Mouse (Mus musculus) CD4-positive helper T cell, adult 2 months (primary cell): ENCODE data around the gene Lemd1.

Source experiments
- DNase-seq: peaks from one replicate; pipeline ENCODE4 v3.0.0-alpha.2; 2012; ENCODE audit warnings: low read depth, missing footprints, low spot score

Lemd1 gene

DNA sequence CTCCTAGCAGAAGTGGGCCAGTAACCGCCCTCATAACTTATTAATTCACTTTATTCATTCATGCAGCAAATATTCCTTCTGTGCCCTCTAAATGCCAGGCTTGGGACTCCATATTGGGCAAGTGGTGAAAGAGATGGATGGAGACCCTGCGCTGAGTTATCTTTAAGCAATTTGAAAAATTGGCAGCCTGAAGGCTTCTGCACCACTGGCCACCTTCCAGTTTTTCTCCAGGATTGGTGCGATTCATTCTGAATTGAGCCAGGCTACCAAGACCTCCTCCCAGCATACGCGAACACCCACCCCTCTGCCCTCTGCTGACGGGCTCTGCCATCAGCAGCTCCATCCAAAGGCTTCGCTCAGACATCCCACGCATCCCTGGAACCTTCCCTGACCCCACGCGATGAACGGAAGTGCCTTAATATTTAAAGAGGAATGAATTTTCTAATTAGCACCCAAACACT lies 96.8 kb downstream of the Lemd1 start:
- DNase-seq, result no peak

DNA sequence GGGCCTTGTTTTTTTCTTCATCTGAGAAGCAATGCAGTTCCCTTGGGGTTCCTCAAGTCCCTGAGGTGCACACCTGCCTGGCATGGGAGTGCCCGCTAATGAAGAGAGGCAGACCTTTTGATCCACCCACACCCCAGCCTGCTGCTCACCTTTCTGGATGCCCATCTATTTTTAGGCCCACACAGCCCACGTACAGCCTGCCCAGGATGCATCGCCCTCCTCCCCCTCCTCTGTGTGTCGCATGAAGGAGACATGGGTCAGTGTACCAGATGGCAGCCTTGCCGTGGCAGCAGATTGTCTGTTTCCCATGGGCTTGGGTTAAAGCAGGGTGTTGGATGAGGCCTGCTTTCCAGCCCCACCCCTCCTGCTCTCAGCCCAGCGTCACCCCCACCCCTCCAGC lies 98.7 kb downstream of the Lemd1 start:
- DNase-seq, result no peak

DNA sequence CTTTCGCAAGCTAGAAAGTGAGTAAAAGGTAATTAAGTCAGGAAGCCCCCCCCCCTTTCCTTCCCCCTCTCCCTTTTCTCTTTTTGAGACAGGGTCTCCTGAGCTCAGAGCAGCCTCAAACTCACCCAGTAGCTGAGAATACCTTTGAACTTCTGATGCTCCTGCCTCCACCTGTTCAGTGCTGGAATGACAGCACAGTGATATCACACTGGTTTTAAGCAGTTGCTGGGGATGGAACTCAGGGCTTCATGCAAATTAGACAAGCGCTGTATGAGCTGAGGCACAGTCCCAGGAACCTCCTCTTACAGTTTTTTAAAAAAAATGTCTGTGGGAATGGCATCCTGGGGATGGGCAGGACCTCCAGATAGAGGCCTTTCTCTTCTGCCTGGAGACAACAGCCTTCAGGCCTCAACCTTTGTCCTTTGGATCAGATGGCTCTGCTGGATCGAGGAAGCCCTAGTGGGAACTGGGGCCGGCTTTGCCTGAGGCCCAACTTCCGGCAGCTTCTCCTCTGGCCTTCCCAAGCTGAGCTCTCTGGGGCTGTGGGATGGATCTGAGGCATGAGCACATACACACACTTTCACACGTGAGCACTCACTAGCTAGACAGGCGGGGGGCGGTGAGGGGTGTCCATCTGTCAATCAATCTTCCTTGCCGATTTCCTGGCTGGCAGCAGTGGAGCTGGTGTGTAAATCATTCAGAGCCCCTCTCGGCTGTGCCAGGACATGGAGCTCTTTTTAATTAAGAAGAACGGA lies 99.9 kb downstream of the Lemd1 start:
- DNase-seq, result no peak

DNA sequence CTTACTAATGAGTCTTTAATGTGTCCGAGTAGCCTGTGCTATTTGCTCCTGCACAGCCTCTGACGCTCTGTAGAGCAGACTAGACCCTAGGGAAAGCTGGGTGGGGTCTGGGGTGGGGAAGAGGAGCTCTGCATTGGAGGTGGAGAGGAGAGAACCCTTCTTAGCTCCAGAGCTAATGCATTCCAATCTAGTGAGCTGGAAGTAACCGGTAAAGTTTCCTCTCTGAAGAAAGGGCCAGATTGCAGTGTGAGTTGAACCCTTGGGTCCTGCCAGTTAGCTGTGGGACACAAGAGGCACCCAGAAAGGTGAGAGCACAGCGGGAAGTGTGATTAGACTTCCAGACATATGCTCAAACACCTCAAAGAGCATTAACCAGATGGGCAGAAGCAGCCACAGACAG lies 100.5 kb downstream of the Lemd1 start:
- DNase-seq, result no peak

DNA sequence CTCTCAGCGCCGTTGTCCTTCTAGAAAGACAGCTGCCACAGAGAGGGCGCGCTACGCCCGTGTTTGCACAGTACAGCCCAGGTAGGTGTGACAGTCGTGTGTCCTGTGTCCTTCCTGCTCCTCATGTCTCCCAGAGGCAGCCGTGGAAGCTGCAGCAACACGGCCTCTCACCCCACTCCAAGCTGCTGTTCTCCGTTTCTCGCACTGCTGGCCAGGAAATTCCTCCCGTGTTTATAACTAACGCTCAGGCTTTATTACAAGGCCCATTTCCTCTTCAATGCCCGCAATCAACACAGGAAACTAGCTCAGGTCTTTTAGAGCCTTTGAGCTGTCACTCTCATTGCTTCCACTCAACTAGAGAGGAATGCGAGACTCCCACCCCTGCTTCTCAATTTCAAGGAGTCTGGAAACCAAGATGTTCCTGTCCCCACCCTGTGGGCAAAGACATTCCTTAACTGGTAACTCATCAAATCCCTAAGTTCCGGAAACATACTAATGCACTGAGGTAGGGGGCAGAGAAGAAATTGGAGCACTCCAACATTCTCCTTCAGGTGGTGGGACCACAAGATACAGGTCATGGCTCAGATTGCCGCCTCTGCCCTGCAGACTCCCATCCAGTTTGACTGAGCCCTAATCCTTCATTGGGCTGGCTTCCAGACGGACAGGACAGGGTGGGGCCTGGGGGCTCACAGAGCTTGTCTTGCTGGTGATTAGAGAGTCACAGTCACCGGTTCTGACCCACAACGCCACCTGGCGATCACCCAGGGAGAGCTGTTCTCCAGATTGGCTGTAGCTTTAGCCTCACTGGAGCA lies 101.3 kb downstream of the Lemd1 start:
- DNase-seq, result no peak

DNA sequence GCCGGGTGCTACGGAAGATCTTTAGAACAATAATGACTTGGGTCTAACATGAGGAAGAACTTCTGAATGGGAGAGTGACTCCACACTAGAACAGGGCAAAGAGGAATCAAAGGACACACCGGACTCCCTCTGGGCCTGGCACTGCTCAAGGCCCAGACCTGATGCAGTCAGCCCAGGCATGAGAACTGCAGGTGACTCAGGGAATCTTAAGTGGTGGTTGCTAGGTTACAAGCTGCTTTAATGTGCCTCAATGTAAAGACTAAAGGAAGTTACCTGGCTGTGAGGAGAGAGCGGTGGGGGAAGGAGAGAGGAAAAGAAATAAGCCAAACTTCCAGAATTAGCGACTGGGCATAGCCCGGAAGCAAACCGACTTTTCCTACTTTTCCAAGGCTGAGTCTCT lies 104.3 kb downstream of the Lemd1 start:
- no peak for DNase-seq

DNA sequence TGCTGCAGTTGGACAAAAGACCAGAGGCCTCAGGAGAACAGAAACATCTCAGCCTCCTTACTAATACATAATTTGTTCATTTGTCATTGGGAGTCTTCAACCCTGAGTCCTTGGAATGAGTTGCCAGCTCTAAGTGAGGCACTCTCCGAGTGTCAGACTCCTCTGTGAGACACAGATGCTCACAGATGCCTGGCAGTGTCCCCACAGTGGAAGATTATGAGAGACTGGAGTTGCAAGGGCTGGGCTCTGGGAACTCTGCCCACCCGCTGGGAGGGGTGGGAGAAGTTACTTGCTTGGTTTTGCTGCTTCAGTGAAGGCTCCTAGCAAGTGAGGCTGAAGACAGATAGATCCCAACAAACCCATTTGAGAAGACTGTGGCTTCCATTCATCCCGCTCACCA lies 104.8 kb downstream of the Lemd1 start:
- no peak for DNase-seq

DNA sequence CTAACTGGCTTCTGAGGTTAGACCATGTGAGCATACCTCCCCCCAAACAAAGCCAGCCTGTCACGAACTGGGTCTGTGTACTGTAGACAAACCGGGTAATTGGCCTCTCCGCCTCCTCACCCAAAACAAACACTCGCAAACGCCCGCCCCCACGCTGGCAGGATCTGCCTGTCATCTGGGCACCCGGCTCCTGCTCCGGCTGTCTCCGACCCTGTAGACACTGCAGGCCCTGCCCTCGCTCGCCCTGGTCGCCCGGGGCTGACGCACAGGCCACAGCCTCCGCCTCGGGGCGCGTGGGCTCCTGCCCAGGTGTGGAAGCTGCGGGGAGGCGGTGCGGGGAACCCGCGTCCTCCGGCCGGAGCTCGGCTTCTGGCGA lies 107.2 kb downstream of the Lemd1 start, which contains the start of gene Klhdc8a:
TSS of gene Klhdc8a (plus strand) at position 202 of the 376 bp plus-strand sequence.
- no peak for DNase-seq

DNA sequence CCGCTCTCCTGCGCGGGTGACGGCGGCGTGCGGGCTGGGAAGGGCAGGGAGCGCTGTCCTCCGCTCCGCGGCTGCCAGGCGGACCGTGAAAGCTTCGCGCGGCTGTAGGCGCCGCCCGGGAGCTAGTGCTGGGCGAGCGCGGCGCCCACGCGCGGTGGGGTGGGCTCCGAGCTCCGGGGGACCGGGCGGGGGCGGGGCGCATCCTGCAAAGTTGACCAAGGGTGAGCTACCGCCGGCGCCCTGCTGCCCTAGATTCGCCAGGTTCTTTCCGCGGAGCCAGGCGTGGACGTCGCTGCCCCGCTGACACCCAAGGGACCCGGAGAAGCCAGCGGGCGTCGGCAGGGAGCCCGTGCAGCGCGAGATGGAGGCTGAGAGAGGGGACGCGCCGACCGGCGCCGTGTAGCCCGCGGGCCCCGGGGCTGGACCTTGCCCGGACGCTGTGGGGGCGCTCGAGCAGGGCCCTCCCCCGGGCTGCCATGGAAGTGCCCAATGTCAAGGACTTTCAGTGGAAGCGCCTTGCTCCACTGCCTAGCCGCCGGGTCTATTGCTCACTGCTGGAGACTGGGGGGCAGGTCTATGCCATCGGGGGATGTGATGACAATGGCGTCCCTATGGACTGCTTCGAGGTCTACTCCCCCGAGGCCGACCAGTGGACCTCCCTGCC lies 107.7 kb downstream of the Lemd1 start:
- no peak for DNase-seq

DNA sequence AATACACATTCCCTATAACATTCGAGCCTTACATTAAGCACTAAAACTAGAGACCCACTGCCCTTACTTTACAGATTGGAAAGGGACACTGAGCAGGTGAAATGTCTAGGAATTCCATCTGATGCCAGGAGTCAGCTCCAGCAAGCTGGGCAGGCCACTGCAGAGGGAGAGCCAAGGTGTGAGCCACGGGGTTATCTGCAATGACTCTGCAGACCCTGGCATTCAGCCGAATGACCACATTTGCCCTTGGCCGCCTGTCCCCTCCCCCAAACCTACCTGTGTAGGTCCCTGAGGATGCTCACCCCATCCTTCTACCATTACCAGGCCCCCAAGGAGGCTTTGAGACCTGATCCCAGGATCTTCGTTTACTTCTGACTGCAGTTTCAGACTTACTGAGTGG lies 108.5 kb downstream of the Lemd1 start:
- DNase-seq, result no peak

DNA sequence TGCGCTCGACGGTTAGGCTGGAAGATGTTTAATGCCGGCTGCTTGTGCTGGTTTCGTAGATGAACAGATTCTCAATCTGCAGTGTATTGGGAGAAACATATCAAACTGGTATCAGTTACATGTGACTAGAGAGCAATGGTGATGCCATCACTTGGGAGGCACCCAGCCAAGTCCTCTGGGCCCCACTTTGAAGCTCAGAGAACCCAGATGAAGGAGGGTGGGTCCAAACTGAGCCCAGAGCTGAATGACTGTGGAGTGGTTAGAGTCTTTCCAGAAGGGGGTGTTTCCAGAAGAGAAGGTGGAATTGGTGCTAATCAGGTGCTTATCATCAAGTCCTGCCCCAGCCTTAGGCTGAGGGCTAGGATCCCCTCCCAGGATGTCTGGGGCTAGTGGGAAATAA lies 110.0 kb downstream of the Lemd1 start:
- DNase-seq, result no peak

DNA sequence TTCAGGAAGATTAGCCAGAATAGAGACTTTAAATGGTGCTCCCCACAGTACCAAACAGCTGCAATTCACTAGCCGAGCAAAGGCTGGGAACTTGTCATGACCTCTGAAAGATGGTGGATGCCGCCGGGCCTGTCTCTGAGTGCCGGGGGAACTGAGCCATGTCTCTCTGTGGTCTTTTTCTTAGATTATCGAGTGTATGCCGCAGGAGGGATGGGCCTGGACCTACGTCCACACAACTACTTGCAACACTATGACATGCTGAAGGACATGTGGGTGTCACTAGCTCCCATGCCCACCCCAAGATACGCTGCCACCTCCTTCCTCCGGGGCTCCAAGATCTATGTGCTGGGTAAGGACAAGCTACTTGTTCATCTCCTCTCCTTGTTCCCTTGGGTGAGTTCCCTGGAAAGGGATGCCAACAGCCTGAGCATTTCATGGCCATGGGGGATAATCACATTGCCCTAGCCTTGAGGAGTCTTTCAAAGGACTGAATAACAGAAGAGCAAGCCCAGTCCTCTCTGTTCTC lies 111.2 kb downstream of the Lemd1 start:
- no peak for DNase-seq

DNA sequence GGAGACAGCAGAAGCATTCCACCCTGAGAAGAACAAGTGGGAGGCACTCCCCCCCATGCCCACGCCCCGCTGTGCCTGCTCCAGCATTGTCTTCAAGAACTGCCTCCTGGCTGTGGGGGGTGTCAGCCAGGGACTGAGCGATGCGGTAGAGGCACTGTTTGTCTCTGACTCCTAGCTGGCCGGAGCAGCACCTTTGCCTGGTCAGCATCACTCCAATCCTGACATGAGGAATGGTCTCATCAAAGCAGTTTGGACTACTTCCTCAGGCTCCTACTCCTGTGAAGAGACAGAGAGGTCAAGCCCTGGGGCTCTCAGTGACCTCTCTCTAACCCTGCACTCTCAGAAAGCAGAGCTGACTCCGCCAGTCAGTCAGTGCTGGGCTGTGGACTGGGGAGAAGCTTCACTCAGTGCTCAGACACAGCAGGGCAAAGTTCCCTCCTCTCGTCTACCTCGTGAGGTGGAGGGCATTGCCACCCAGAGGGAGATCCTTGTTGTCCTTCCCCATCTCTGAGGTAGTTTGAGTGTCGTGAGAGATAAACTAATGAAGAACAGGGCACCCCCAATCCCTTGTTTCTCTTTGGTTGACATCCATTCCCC lies 113.5 kb downstream of the Lemd1 start:
- no peak for DNase-seq

DNA sequence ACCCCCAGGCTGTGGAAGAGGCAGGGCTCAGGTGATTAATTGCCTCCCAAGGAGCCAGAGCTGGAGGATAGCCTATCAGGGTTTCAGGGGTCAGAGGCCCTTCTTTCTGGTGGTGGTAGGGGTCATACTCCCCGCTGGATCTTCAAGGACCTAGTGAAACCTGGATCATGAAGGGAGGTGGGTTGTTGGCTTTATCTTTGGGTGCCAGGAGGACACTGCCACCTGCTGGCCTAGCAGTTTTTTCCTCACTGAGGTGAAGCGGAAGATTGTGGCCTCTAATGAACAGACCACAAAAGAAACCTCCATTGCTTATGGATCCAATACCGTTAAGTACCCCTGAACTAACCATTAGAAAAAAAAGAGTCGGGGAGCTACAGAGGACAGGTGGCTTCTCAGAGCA lies 114.9 kb downstream of the Lemd1 start:
- peak; percentile 26 for DNase-seq

DNA sequence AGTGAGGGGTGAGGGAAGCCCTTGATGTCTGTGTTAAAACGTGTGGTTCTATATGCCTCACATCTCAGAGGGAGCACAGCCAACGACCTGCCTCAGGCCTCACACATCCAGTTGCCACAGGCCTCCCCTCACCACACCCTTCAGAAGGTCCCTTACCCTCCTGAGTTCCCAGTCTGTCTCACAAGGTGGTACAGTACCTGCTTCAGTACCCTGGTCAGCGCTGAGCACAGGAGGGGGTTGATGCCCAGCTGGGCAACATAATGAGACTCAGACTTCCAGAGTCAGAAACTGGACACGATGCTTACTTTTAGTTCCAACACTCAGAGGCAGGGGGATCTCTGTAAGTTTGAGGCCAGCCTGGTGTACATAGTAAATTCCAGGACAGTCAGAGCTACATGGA lies 115.6 kb downstream of the Lemd1 start:
- DNase-seq, result no peak

DNA sequence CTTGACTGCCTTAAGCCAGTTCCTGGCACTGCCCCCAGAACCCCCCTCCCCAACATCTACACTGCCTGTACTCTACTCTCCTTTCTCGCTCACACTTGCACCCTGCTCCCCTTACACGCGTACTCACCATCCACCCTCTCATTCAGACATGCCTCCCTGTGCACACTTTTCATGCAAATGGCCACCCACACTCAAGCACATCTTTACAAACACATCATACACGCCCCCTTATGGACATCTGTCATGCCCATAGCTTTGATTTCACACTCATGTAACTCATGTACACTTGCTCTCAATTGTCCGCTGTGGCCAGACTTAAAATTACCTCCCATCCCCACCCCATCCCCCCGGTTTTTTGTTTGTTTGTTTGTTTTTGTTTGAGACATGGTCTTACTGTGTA lies 116.7 kb downstream of the Lemd1 start:
- no peak for DNase-seq

DNA sequence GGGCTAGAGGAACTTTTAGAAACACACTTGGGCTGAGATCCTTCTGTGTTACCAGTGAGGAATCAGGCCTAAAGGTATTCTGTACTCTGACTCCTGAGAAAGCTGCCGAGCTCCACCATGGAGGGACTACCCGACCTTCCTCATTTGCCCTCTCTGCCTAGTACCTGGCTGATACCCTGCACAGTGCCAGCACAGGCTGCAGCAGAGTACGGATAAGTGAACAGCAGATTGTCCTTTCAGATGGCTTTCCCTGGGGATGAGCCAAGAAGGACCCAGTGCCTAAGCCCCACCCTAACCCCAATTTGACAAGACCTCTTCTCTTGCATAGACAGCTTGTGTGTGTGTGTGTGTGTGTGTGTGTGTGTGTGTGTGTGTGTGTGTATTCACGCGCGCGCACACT lies 117.4 kb downstream of the Lemd1 start:
- DNase-seq, result no peak
